Mouse (Mus musculus): ENCODE measurements around the gene Gipr.

DNA sequence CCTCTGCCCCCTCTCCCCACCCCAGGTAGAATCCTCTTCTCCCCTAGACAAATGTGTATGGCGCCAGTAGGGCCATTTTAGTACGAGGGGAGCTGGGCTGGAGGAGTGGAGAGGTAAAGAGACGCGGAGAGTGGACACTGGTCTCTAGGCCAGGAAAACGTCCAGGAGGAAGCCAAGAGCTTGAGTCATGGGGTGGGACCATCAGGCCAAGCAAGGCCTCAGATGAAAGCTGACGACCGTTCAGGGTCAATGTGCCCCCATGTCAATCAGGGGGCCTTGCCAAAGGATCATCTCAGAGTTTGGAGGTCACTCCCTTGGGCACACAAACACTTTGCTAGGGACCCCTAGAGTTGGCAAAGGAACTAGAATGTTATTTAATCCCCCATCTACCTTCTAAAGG is 11.3 kb upstream of the Gipr start:
- TF ChIP-seq POLR2A (IDR thresholded peaks at IDR 0.05; ENCODE audit: extremely low read depth, insufficient read depth, low read length): no peak
- no peak for TF ChIP-seq CTCF (IDR thresholded peaks at IDR 0.05; ENCODE audit: low read depth, low read length)

All from liver, adult 2 months (tissue).